Mouse (Mus musculus) layer of hippocampus, postnatal 25 days (tissue): Measurements from ENCODE around the gene Foxo1. TPM values are rescaled to one million over a fixed set of nuclear protein-coding genes. Genes with fewer than 3 reads are reported as not detected.
A peak's percentile ranks its signal among the peaks of the same experiment; 100 is the strongest.

Source experiments
- DNase-seq, 2 experiments: peaks; one replicate each; pipeline ENCODE4 v3.0.0; 2022; ENCODE audit warnings: mixed read lengths in 2 of 2, low spot score in 1 of 2; ENCODE audit errors: extremely low spot score in 1 of 2
- total RNA-seq, 2 experiments: library from RNA; stranded (reverse); gene quantifications; 2 replicates each; pipeline ENCODE4 v1.2.3; 2021

Gene Foxo1
- total RNA-seq, 2 experiments from 2014 or later = 20.5 to 21.1 TPM

- no peak for DNase-seq
Observed at GRCm38 (mm10) chr3:52267293-52267651, 864 bp upstream of the Foxo1 start.

GRCm38 (mm10) chr3:52268487-52268736 is 276 bp downstream of the Foxo1 start:
- no peak for DNase-seq

GRCm38 (mm10) chr3:52268737-52269513 is 789 bp downstream of the Foxo1 start:
- DNase-seq = peak in 1 of 2 experiments; percentile 16

GRCm38 (mm10) chr3:52269514-52270351 is 1.6 kb downstream of the Foxo1 start:
- peak in 1 of 2 experiments; percentile 30 for DNase-seq

- DNase-seq = no peak
Observed at GRCm38 (mm10) chr3:52270511-52270910, 2.4 kb downstream of the Foxo1 start.

GRCm38 (mm10) chr3:52271376-52271775 is 3.2 kb downstream of the Foxo1 start:
- no peak for DNase-seq

GRCm38 (mm10) chr3:52272376-52272865 is 4.3 kb downstream of the Foxo1 start:
- DNase-seq = no peak

- DNase-seq = no peak
Observed at GRCm38 (mm10) chr3:52274475-52274874, 6.3 kb downstream of the Foxo1 start.

- no peak for DNase-seq
Observed at GRCm38 (mm10) chr3:52275037-52275555, 7.0 kb downstream of the Foxo1 start.

- DNase-seq = no peak
Observed at GRCm38 (mm10) chr3:52280681-52281080, 12.5 kb downstream of the Foxo1 start.

GRCm38 (mm10) chr3:52281882-52282281 is 13.7 kb downstream of the Foxo1 start:
- no peak for DNase-seq

GRCm38 (mm10) chr3:52282369-52282768 is 14.2 kb downstream of the Foxo1 start:
- no peak for DNase-seq

- DNase-seq = no peak
Observed at GRCm38 (mm10) chr3:52283521-52283920, 15.4 kb downstream of the Foxo1 start.

- DNase-seq = no peak
Observed at GRCm38 (mm10) chr3:52290811-52291210, 22.7 kb downstream of the Foxo1 start.

GRCm38 (mm10) chr3:52292498-52292897 is 24.4 kb downstream of the Foxo1 start:
- no peak for DNase-seq

GRCm38 (mm10) chr3:52293946-52294345 is 25.8 kb downstream of the Foxo1 start:
- no peak for DNase-seq

GRCm38 (mm10) chr3:52295688-52296087 is 27.6 kb downstream of the Foxo1 start:
- DNase-seq = no peak

- no peak for DNase-seq
Observed at GRCm38 (mm10) chr3:52296224-52296760, 28.2 kb downstream of the Foxo1 start.

GRCm38 (mm10) chr3:52297291-52298018 is 29.3 kb downstream of the Foxo1 start:
- no peak for DNase-seq

- no peak for DNase-seq
Observed at GRCm38 (mm10) chr3:52298683-52299082, 30.5 kb downstream of the Foxo1 start.

GRCm38 (mm10) chr3:52299376-52299775 is 31.2 kb downstream of the Foxo1 start:
- DNase-seq = no peak
